Mouse (Mus musculus) liver, adult 2 months (tissue): Measurements from ENCODE around the gene Troap.

Experiments
- CTCF ChIP-seq: fragments of 200-500 bp; IDR thresholded peaks from 2 replicates; pipeline ENCODE4 v1.5.1; 2011; ENCODE audit warnings: low read depth, low read length, control low read depth
- POLR2A ChIP-seq: fragments of 200-500 bp; IDR thresholded peaks from 2 replicates; pipeline ENCODE4 v1.6.1; 2011; ENCODE audit warnings: low read length, control low read depth; ENCODE audit not compliant: insufficient read depth; ENCODE audit errors: extremely low read depth

GRCm38 (mm10) chr15:99098493-99098861 lies 24.1 kb downstream of the Troap start:
- TF ChIP-seq POLR2A (no peak), CTCF (no peak)
